Mouse (Mus musculus) CH12.LX (cell line): ENCODE data around the gene Cdk14. TPM values are rescaled to one million over a fixed set of nuclear protein-coding genes. Genes with fewer than 3 reads are reported as not detected.

Source experiments
- DNase-seq: peaks from one replicate; pipeline ENCODE4 v3.0.0-alpha.2; 2013; ENCODE audit errors: extremely low read depth
- H3K27ac ChIP-seq: 2 replicates; pipeline ENCODE4 v1.5.1; 2012; ENCODE audit warnings: low read depth, mild to moderate bottlenecking, control low read depth, moderate library complexity; ENCODE audit not compliant: insufficient read depth
- H3K27me3 ChIP-seq: replicated peaks from 2 replicates; pipeline ENCODE3; 2012; ENCODE audit warnings: inconsistent platforms
- H3K36me3 ChIP-seq, 2 experiments: replicated peaks in 1 of 2; 2 replicates each; pipeline versions ENCODE3 to v1.6.1; 2012; ENCODE audit warnings: inconsistent platforms in 1 of 2, low read length in 1 of 2, mild to moderate bottlenecking in 1 of 2, mixed read lengths in 1 of 2, moderate library complexity in 1 of 2; ENCODE audit not compliant: control insufficient read depth in 1 of 2, insufficient read depth in 1 of 2
- H3K4me1 ChIP-seq, 2 experiments: 2 replicates each; pipeline ENCODE4 v1.6.1; 2012; ENCODE audit warnings: inconsistent platforms in 1 of 2, moderate library complexity in 1 of 2; ENCODE audit not compliant: insufficient read depth in 2 of 2, control insufficient read depth in 1 of 2
- H3K4me2 ChIP-seq: 2 replicates; pipeline ENCODE4 v1.6.1; 2012; ENCODE audit warnings: low read depth, mild to moderate bottlenecking, control low read depth; ENCODE audit not compliant: poor library complexity, insufficient read depth, severe bottlenecking
- H3K4me3 ChIP-seq, 3 experiments: fragments of 150-350 bp in 1 of 3; sonication (generic) in 1 of 3; replicated peaks in 1 of 3; 2 replicates each; pipeline versions ENCODE3 to v1.5.1; 2011 to 2012; ENCODE audit warnings: low read depth in 2 of 3, low read length in 2 of 3, mild to moderate bottlenecking in 2 of 3, moderate library complexity in 2 of 3, control low read depth in 1 of 3, improper control_type of control experiment in 1 of 3, inconsistent platforms in 1 of 3, mixed read lengths in 1 of 3; ENCODE audit not compliant: poor library complexity in 1 of 3
- H3K79me2 ChIP-seq: replicated peaks from 2 replicates; pipeline ENCODE4 v1.6.1; 2012; ENCODE audit warnings: mild to moderate bottlenecking, moderate library complexity; ENCODE audit not compliant: control insufficient read depth, poor library complexity, insufficient read depth, severe bottlenecking; ENCODE audit errors: extremely low read depth
- H3K9ac ChIP-seq: 2 replicates; pipeline ENCODE4 v1.6.1; 2012; ENCODE audit warnings: low read depth, mild to moderate bottlenecking, control low read depth, moderate library complexity; ENCODE audit not compliant: insufficient read depth
- H3K9me3 ChIP-seq: replicated peaks from 2 replicates; pipeline ENCODE3; 2012; ENCODE audit warnings: low read length, inconsistent platforms, mixed read lengths
- BHLHE40 ChIP-seq: IDR thresholded peaks from 2 replicates; pipeline ENCODE4 v1.6.1; 2011; ENCODE audit warnings: mild to moderate bottlenecking, low read depth, low read length, improper control_type of control experiment
- CHD1 ChIP-seq: IDR thresholded peaks from 2 replicates; pipeline ENCODE4 v1.6.1; 2012; ENCODE audit warnings: low read depth, low read length, improper control_type of control experiment, inconsistent platforms
- CTCF ChIP-seq, 2 experiments: IDR thresholded peaks in 1 of 2; conservative IDR thresholded peaks in 1 of 2; 2 replicates each; pipeline ENCODE4 v1.5.1; 2011 to 2012; ENCODE audit warnings: low read depth in 2 of 2, low read length in 2 of 2, improper control_type of control experiment in 1 of 2, inconsistent platforms in 1 of 2, mild to moderate bottlenecking in 1 of 2, moderate library complexity in 1 of 2
- ELF1 ChIP-seq: IDR thresholded peaks from 2 replicates; pipeline ENCODE4 v1.6.1; 2014; ENCODE audit warnings: low read depth, mild to moderate bottlenecking, inconsistent platforms, low read length, improper control_type of control experiment
- ETS1 ChIP-seq: conservative IDR thresholded peaks from 2 replicates; pipeline ENCODE4 v1.6.1; 2012; ENCODE audit warnings: low read depth, mild to moderate bottlenecking, inconsistent platforms, low read length, improper control_type of control experiment, moderate library complexity
- GABPA ChIP-seq: IDR thresholded peaks from 2 replicates; pipeline ENCODE4 v1.6.1; 2012; ENCODE audit warnings: low read depth, low read length, improper control_type of control experiment, inconsistent platforms; ENCODE audit not compliant: insufficient replicate concordance
- IRF4 ChIP-seq: IDR thresholded peaks from 2 replicates; pipeline ENCODE4 v1.6.1; 2014; ENCODE audit warnings: low read depth, mild to moderate bottlenecking, inconsistent platforms, low read length, improper control_type of control experiment
- JUN ChIP-seq: IDR thresholded peaks from 2 replicates; pipeline ENCODE4 v1.6.1; 2011; ENCODE audit warnings: low read depth, mild to moderate bottlenecking, low read length, improper control_type of control experiment, moderate library complexity; ENCODE audit not compliant: insufficient read depth
- MAFK ChIP-seq: IDR thresholded peaks from 2 replicates; pipeline ENCODE4 v1.6.1; 2011; ENCODE audit warnings: low read length, improper control_type of control experiment; ENCODE audit not compliant: insufficient replicate concordance
- MAZ ChIP-seq: IDR thresholded peaks from 2 replicates; pipeline ENCODE4 v1.6.1; 2012; ENCODE audit warnings: low read depth, mild to moderate bottlenecking, inconsistent platforms, low read length, improper control_type of control experiment, moderate library complexity
- MEF2A ChIP-seq: IDR thresholded peaks from 2 replicates; pipeline ENCODE4 v1.6.1; 2014; ENCODE audit warnings: low read depth, mild to moderate bottlenecking, inconsistent platforms, low read length, improper control_type of control experiment, borderline replicate concordance
- MXI1 ChIP-seq: IDR thresholded peaks from 2 replicates; pipeline ENCODE4 v1.6.1; 2011; ENCODE audit warnings: mild to moderate bottlenecking, low read depth, low read length, improper control_type of control experiment
- MYC ChIP-seq: IDR thresholded peaks from 2 replicates; pipeline ENCODE4 v1.6.1; 2011; ENCODE audit warnings: low read depth, mild to moderate bottlenecking, improper control_type of control experiment, low read length
- NELFE ChIP-seq: IDR thresholded peaks from 2 replicates; pipeline ENCODE4 v1.6.1; 2011; ENCODE audit warnings: low read depth, low read length, improper control_type of control experiment
- PAX5 ChIP-seq: IDR thresholded peaks from 2 replicates; pipeline ENCODE4 v1.6.1; 2012; ENCODE audit warnings: low read length, inconsistent platforms, mixed read lengths
- RCOR1 ChIP-seq: conservative IDR thresholded peaks from 2 replicates; pipeline ENCODE4 v1.6.1; 2012; ENCODE audit warnings: low read depth, mild to moderate bottlenecking, inconsistent platforms, low read length, improper control_type of control experiment
- SIN3A ChIP-seq: IDR thresholded peaks from 2 replicates; pipeline ENCODE4 v1.6.1; 2012; ENCODE audit warnings: low read length, improper control_type of control experiment, inconsistent platforms
- TBP ChIP-seq: conservative IDR thresholded peaks from 2 replicates; pipeline ENCODE4 v1.6.1; 2011; ENCODE audit warnings: low read depth, low read length, improper control_type of control experiment
- UBTF ChIP-seq: IDR thresholded peaks from 2 replicates; pipeline ENCODE4 v1.6.1; 2012; ENCODE audit warnings: low read depth, mild to moderate bottlenecking, inconsistent platforms, low read length, improper control_type of control experiment, moderate library complexity
- USF2 ChIP-seq: conservative IDR thresholded peaks from 2 replicates; pipeline ENCODE4 v1.6.1; 2011; ENCODE audit warnings: low read depth, low read length, improper control_type of control experiment
- ZC3H11A ChIP-seq: IDR thresholded peaks from 2 replicates; pipeline ENCODE4 v1.6.1; 2012; ENCODE audit warnings: low read depth, mild to moderate bottlenecking, inconsistent platforms, low read length, improper control_type of control experiment
- ZMIZ1 ChIP-seq: IDR thresholded peaks from 2 replicates; pipeline ENCODE4 v1.6.1; 2012; ENCODE audit warnings: low read depth, mild to moderate bottlenecking, inconsistent platforms, low read length, improper control_type of control experiment
- dilution Hi-C: fragments of 300-500 bp; cut with MboI; formaldehyde crosslinking; loops from 2 replicates; pipeline ENCODE4 v1.14.3; 2020; ENCODE audit warnings: low sequenced_read_pairs; ENCODE audit not compliant: extremely low pct_unique_long_range_greater_than_20kb, extremely low pct_ligation_motif_present
- in situ Hi-C: fragments of 300-500 bp; cut with MboI; formaldehyde crosslinking; loops from 3 replicates; pipeline ENCODE4 v1.14.3; 2019; ENCODE audit warnings: low sequenced_read_pairs, low pct_ligation_motif_present, low pct_unique_long_range_greater_than_20kb, mixed read lengths
- polyA plus RNA-seq: library from polyadenylated mRNA; unstranded; fragments of >175 nt; gene quantifications from 2 replicates; pipeline ENCODE4 v1.2.1, GENCODE M21; 2012; ENCODE audit warnings: low read depth; ENCODE audit not compliant: insufficient read length
- total RNA-seq, 2 experiments: library from RNA; depleted of rRNA; stranded (reverse); fragments of 300-350 nt in 1 of 2; fragments of >200 nt in 1 of 2; gene quantifications; 2 replicates each; pipeline ENCODE4 v1.2.3; 2012 to 2014

Gene Cdk14
- total and polyA plus RNA-seq, 3 experiments, result 3.7 to 12.0 (median 8.9) TPM

- H3K9me3 ChIP-seq, result peaks cover 3% of the 10 kb centered on the region
- H3K9ac ChIP-seq, result no peak overlapping the region
- no peaks in the 10 kb centered on the region for H3K79me2 ChIP-seq
- H3K4me1 ChIP-seq, result peaks cover 0 to 14% of the 10 kb centered on the region in 2 experiments; a peak in 1 of 4 replicates
- no peaks in the 10 kb centered on the region for H3K27me3 ChIP-seq
- dilution Hi-C loops (no loop called here), in situ Hi-C loops (no loop called here)
- H3K4me2 ChIP-seq, result no peak overlapping the region
- no peaks in the 10 kb centered on the region for H3K36me3 ChIP-seq
- no peak for DNase-seq
- TF ChIP-seq ELF1 (no peak), USF2 (no peak), BHLHE40 (no peak), PAX5 (no peak), MXI1 (no peak), UBTF (no peak)
- no peak overlapping the region for H3K4me3 ChIP-seq
- no peak overlapping the region for H3K27ac ChIP-seq
Measured at GRCm38 (mm10) chr5:5284531-5284930, 135.6 kb downstream of the Cdk14 start.

- Histone ChIP-seq H3K9ac (no peak overlapping the region), H3K4me1 (peaks cover 0 to 14% of the 10 kb centered on the region in 2 experiments; a peak in 1 of 4 replicates), H3K36me3 (no peaks in the 10 kb centered on the region), H3K27me3 (no peaks in the 10 kb centered on the region), H3K27ac (no peak overlapping the region), H3K79me2 (no peaks in the 10 kb centered on the region), H3K4me3 (no peak overlapping the region), H3K9me3 (peaks cover 3% of the 10 kb centered on the region), H3K4me2 (no peak overlapping the region)
- dilution Hi-C loops (no loop called here), in situ Hi-C loops (no loop called here)
- no peak for DNase-seq
- TF ChIP-seq MYC (no peak), MAZ (no peak), ETS1 (no peak), NELFE (no peak), JUN (no peak), CTCF (conservative IDR thresholded peaks at IDR 0.05 in 1 of 2, IDR thresholded peaks at IDR 0.05 in 1 of 2; ENCODE audit: low read depth in 2 of 2, low read length in 2 of 2) (no peak), RCOR1 (no peak), ZC3H11A (no peak), SIN3A (no peak), BHLHE40 (no peak), MAFK (no peak), PAX5 (no peak), TBP (no peak), CHD1 (no peak), GABPA (no peak), MEF2A (no peak), IRF4 (no peak), ZMIZ1 (no peak)
Measured at GRCm38 (mm10) chr5:5283756-5284430, 136.2 kb downstream of the Cdk14 start.
